Mouse (Mus musculus) testis, postnatal 14 days (tissue): ENCODE data around the gene Gphb5.

Experiments used
- DNase-seq: peaks from one replicate; pipeline ENCODE4 v3.0.0; 2021; ENCODE audit warnings: low spot score

Gene Gphb5

GRCm38 (mm10) chr12:75394011-75394773 is 22.4 kb downstream of the Gphb5 start:
- no peak for DNase-seq

GRCm38 (mm10) chr12:75391526-75391925 is 25.1 kb downstream of the Gphb5 start:
- DNase-seq: no peak

GRCm38 (mm10) chr12:75389308-75390135 is 27.1 kb downstream of the Gphb5 start:
- no peak for DNase-seq

GRCm38 (mm10) chr12:75388521-75388920 is 28.1 kb downstream of the Gphb5 start:
- no peak for DNase-seq

GRCm38 (mm10) chr12:75387846-75388245 is 28.7 kb downstream of the Gphb5 start:
- DNase-seq: no peak

- no peak for DNase-seq
Measured at GRCm38 (mm10) chr12:75387156-75387555, 29.4 kb downstream of the Gphb5 start.

GRCm38 (mm10) chr12:75386731-75387130 is 29.9 kb downstream of the Gphb5 start:
- DNase-seq: no peak

- no peak for DNase-seq
Measured at GRCm38 (mm10) chr12:75376126-75376525, 40.5 kb downstream of the Gphb5 start.

- DNase-seq: no peak
Measured at GRCm38 (mm10) chr12:75375060-75375459, 41.5 kb downstream of the Gphb5 start.

- DNase-seq: no peak
Measured at GRCm38 (mm10) chr12:75374437-75374836, 42.1 kb downstream of the Gphb5 start.

GRCm38 (mm10) chr12:75369418-75369851 is 47.1 kb downstream of the Gphb5 start:
- DNase-seq: peak; percentile 6

GRCm38 (mm10) chr12:75368527-75368926 is 48.1 kb downstream of the Gphb5 start:
- no peak for DNase-seq

- no peak for DNase-seq
Measured at GRCm38 (mm10) chr12:75367371-75367770, 49.2 kb downstream of the Gphb5 start.

GRCm38 (mm10) chr12:75365621-75366124 is 50.9 kb downstream of the Gphb5 start:
- DNase-seq: no peak

- DNase-seq: no peak
Measured at GRCm38 (mm10) chr12:75364416-75364815, 52.2 kb downstream of the Gphb5 start.

- no peak for DNase-seq
Measured at GRCm38 (mm10) chr12:75362456-75362855, 54.1 kb downstream of the Gphb5 start.
